Mouse (Mus musculus): ENCODE results near the gene Ubl3. TPM values are rescaled to one million over a fixed set of nuclear protein-coding genes. Genes with fewer than 3 reads are reported as not detected.

The Ubl3 gene
- 50.8 and 66.5 TPM in 2 replicates for polyA plus RNA-seq (2012; rRNA removed)

GRCm38 (mm10) chr5:148552187-148553071 is at the start of gene Ubl3:
Gene Ubl3, minus strand, starts transcription at chr5:148552789.
- DNase-seq (ENCODE audit: low spot score) = peak; percentile 85

GRCm38 (mm10) chr5:148598376-148598775 is 45.8 kb upstream of the Ubl3 start:
- no peak for DNase-seq (ENCODE audit: low spot score)

GRCm38 (mm10) chr5:148596086-148596753 is 43.6 kb upstream of the Ubl3 start:
- DNase-seq (ENCODE audit: low spot score) = no peak

DNA sequence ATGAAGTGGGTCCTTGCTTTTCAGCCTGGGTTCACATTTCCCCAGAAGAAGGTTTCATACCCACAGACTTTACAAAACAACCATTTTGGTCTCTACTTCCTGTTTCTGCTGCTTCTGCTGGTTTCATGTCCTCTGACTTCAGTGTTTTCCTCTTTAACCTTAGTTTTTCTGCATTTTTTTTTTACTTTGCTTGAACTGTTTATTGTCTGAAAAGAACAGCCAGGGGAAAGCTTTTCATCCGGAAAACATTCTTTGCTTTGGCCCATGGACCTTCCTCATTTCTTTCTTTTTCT is 42.8 kb upstream of the Ubl3 start:
- DNase-seq (ENCODE audit: low spot score) = no peak

DNA sequence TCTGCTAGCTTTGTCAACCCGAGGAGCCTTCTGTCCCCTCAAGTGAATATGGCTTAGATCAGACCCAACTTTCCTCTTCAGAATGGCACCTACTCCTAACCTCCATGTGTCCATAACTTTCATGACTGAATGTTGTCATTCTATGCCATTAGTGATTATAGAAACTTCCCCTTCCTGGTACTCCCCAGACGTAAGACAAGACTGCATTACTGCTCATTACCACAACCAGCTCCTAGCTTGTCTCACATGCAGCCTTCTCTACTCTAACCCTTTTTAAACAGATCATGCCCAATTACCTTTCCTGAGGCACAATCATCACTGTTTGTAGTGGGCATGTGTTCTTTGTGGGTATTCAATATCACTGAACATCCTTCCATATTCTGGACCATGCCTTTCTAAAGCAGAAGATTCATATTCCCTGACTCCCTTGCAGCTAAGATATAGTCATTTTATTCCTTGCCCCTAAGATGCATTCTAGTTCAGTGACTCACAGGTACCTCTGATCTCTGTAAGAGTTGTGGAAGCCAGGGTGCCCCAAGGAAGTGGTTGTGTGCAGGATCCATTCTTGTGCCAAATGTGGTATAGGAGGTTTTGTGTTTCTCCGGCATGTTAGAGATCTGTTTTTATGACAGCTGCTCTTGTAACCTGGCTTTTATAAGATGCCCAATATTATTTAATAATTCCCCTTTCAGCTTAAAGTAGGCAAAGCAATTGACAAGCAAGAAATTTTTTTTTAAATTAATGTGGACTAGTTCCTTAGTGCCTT is 42.3 kb upstream of the Ubl3 start:
- no peak for DNase-seq (ENCODE audit: low spot score)

- DNase-seq (ENCODE audit: low spot score) = no peak
Observed at GRCm38 (mm10) chr5:148593607-148594006, 41.0 kb upstream of the Ubl3 start.

GRCm38 (mm10) chr5:148591448-148591862 is 38.9 kb upstream of the Ubl3 start:
- DNase-seq (ENCODE audit: low spot score) = no peak

GRCm38 (mm10) chr5:148590603-148591447 is 38.2 kb upstream of the Ubl3 start:
- DNase-seq (ENCODE audit: low spot score) = no peak

- no peak for DNase-seq (ENCODE audit: low spot score)
Observed at GRCm38 (mm10) chr5:148588987-148589386, 36.4 kb upstream of the Ubl3 start.

DNA sequence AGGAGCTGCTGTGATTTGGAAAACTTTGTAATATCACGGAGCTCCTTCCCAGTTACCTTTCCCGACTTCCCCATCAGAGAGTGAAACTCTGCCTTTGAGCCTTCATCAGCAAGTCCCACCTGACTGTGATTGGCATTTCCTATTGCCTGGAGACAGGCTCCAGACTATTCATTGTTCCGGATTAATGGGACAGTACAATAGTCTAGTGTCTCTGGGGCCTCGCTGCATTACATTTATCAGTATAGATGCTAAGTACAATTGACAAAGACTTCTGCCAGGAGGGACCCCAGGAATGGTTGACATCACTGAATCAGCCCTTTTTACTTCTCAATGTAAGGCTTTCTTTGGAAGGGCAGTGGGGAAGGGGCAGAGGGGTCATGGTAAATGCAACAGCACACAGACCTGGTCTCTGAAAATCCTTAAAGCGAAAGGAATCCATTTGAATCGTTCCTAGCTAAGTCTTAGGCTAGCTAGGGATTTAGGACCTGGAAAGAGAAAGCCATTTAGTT is 35.6 kb upstream of the Ubl3 start:
- no peak for DNase-seq (ENCODE audit: low spot score)

GRCm38 (mm10) chr5:148580388-148580985 is 27.9 kb upstream of the Ubl3 start:
- DNase-seq (ENCODE audit: low spot score) = no peak

DNA sequence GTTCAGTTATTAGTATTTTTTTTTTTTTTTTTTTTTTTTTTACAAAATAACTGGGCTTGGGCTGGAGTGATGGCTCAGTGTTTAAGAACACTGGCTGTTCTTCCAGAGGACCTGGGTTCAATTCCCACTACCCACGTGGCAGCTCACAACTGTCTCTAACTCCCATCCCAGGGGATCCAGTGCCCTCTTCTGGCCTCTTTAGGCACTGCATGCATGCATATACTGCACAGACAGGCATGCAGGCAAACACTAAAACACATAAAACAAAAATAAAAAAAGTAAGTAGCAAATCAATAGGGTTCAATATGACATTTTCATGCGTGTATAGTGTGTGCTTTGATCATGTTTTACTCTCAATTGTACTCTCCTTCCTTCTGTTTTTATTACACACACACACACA is 26.6 kb upstream of the Ubl3 start:
- no peak for DNase-seq (ENCODE audit: low spot score)

DNA sequence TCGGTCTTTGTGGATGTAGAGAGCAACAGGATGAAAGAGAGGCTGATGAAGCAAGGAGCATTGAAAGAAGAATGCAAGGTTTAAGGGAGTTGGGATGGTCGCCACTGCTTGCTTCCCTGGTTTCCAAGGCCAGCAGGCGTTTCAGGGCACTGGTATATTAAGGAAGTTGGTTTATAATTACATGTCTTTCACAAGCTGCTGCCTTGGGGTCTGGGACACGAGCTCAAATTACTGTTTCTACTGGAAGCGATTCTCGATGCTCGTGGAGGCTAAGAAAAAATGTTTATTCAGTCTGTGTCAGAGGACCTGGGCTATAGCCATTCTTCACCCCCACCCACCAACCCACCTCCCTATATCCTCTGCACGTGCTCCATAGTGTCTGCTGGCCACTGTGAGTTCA is 25.8 kb upstream of the Ubl3 start:
- DNase-seq (ENCODE audit: low spot score) = no peak

DNA sequence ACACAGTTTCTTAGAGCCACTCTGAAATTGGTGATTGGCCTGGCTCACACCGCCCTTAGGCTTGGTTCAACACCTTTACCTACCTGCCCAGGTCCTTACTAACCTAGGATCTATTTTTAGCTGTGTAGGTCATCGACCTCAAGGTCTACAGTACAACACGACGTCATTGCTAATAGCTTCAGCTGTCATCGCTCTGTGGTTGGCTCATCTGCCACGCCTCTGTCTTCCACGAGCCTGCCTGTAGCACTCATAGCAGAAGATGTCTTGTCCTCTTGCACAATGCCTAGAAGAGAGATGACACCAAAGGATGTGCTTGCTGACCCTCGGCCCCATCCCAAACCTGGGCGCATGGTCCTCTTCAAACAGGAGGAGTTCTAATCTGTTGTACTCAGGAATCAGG is 24.7 kb upstream of the Ubl3 start:
- DNase-seq (ENCODE audit: low spot score) = no peak

DNA sequence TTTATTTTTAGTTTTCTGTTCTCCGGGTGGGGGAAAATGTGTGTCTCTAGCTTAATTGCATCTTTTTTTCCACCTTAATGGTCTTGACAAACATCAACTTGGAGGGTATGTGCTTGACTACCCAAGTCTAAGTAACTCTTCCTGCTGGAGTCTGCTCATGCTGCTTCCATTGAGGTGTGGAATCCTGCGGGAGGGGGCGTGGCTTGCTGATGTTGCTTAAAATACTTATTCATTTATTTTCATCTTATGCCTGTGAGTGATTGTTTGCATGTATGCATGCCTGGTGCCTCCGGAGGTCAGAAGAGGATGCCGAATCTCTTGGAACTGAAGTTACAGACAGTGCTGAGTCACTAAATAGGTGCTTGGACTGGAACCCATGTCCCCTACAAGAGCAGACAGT is 22.6 kb upstream of the Ubl3 start:
- no peak for DNase-seq (ENCODE audit: low spot score)

DNA sequence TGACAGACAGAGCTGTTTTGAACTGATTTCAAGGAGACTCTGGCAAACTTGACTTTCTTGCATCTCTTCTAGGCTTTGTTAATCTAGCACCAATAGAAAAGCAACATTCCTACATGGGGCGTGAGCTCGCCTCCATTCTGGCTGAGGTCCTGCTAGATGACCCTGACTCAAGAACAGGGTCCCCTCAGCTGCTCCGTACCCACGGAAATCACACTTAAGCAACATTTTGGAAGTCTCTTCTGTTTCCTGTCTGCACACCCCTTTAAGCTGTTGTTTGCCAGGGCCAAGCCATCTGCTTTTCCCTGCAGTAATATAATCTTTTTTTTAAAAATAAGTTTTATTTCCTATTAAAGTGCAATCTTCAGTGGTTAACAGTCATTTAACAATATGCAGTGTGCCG is 20.1 kb upstream of the Ubl3 start:
- DNase-seq (ENCODE audit: low spot score) = no peak

- no peak for DNase-seq (ENCODE audit: low spot score)
Observed at GRCm38 (mm10) chr5:148570571-148571304, 18.1 kb upstream of the Ubl3 start.

DNA sequence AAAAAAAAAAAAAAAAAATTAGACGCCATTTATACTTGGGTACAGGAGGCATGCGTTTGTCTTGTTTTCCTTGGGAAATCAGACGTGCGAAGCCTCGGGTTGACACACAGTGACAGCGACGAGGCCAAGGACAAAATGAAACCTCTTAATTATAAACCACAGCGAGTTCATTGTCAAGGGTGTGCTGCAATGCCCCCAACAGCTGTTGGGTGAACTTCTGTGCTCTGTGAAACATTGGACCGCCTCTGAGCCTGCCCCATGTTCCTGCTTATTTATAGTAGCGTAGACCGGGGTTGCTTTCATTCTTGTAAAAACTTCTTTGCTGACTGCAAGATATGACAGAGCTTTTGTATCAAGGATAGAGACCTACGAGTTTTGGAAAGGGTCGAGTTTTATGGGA is 16.9 kb upstream of the Ubl3 start:
- DNase-seq (ENCODE audit: low spot score) = no peak

DNA sequence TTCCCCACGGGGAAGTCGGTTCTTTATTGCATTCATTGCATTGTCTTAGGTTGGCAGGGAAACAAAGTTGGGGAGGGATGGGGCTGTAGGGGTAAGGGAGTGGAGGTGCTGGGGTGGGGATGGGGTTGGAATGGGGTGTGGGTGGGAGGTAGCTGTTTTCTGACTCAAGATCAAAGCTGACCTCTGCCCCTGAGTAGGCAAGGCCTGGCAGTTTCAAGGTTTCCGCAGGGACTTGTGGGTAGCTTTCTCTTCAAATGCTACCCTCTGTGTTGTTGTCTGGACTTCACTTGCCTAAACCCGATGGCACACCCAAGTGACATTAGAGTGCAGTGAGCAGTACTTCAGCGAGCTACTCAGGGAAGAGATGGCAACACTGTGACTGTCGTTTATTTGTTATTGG is 13.0 kb upstream of the Ubl3 start:
- DNase-seq (ENCODE audit: low spot score) = no peak

GRCm38 (mm10) chr5:148564073-148564472 is 11.5 kb upstream of the Ubl3 start:
- no peak for DNase-seq (ENCODE audit: low spot score)

Measured in urinary bladder, adult 2 months (tissue).